Mouse (Mus musculus) bone marrow macrophage, adult 2 months (primary cell): ENCODE results near the gene Hivep2. TPM values are rescaled to one million over a fixed set of nuclear protein-coding genes. Genes with fewer than 3 reads are reported as not detected.

Experiments
- H3K27ac ChIP-seq: 2 replicates; pipeline ENCODE4 v1.5.1; 2012; ENCODE audit warnings: low read depth, low read length; ENCODE audit not compliant: insufficient read depth
- H3K4me1 ChIP-seq: 2 replicates; pipeline ENCODE4 v1.6.1; 2012; ENCODE audit warnings: low read length; ENCODE audit not compliant: control insufficient read depth, insufficient read depth
- H3K4me3 ChIP-seq: 2 replicates; pipeline ENCODE4 v1.5.1; 2012; ENCODE audit warnings: mild to moderate bottlenecking, low read length, moderate library complexity; ENCODE audit not compliant: insufficient read depth
- CTCF ChIP-seq: IDR thresholded peaks from 2 replicates; pipeline ENCODE4 v1.5.1; 2012; ENCODE audit warnings: low read depth, mild to moderate bottlenecking, low read length, moderate library complexity
- POLR2A ChIP-seq: IDR thresholded peaks from 2 replicates; pipeline ENCODE4 v1.6.1; 2012; ENCODE audit warnings: mild to moderate bottlenecking, low read depth, low read length, borderline replicate concordance
- polyA plus RNA-seq: library from polyadenylated mRNA; stranded (reverse); fragments of >200 nt; gene quantifications from 2 replicates; pipeline ENCODE4 v1.2.4, GENCODE M21; 2012; ENCODE audit not compliant: missing spikeins, insufficient read depth, insufficient read length

Gene Hivep2
- polyA plus RNA-seq, 1 experiment, result 1.6 TPM

- peaks cover 8% of the 10 kb centered on the region; the same call in 1 of the 2 replicates for H3K4me1 ChIP-seq
- no peak overlapping the region for H3K27ac ChIP-seq
- TF ChIP-seq CTCF (no peak), POLR2A (no peak)
- H3K4me3 ChIP-seq, result no peak overlapping the region
Observed at GRCm38 (mm10) chr10:14087316-14087715, 121.4 kb downstream of the Hivep2 start.

GRCm38 (mm10) chr10:14089488-14089887 is 123.6 kb downstream of the Hivep2 start:
- H3K4me1 ChIP-seq, result peaks cover 8% of the 10 kb centered on the region; the same call in 1 of the 2 replicates
- H3K4me3 ChIP-seq, result no peak overlapping the region
- TF ChIP-seq POLR2A (no peak), CTCF (no peak)
- no peak overlapping the region for H3K27ac ChIP-seq

- Histone ChIP-seq H3K27ac (no peak overlapping the region), H3K4me1 (no peaks in the 10 kb centered on the region), H3K4me3 (no peak overlapping the region)
- TF ChIP-seq POLR2A, result no peak
- no peak for TF ChIP-seq CTCF
Observed at GRCm38 (mm10) chr10:14094033-14094432, 128.2 kb downstream of the Hivep2 start.

- Histone ChIP-seq H3K4me3 (no peak overlapping the region), H3K4me1 (no peaks in the 10 kb centered on the region), H3K27ac (no peak overlapping the region)
- TF ChIP-seq CTCF, result no peak
Observed at GRCm38 (mm10) chr10:14096045-14096444, 130.2 kb downstream of the Hivep2 start.

GRCm38 (mm10) chr10:14099182-14099581 is 133.3 kb downstream of the Hivep2 start:
- Histone ChIP-seq H3K27ac (no peak overlapping the region), H3K4me1 (0 out of 2 replicates have a peak, but pooled peaks cover 2% of the 10 kb centered on the region), H3K4me3 (no peak overlapping the region)
- TF ChIP-seq CTCF (no peak), POLR2A (no peak)

- TF ChIP-seq CTCF (no peak), POLR2A (no peak)
- no peak overlapping the region for H3K27ac ChIP-seq
- H3K4me3 ChIP-seq, result no peak overlapping the region
- 0 out of 2 replicates have a peak, but pooled peaks cover 2% of the 10 kb centered on the region for H3K4me1 ChIP-seq
Observed at GRCm38 (mm10) chr10:14100041-14100440, 134.2 kb downstream of the Hivep2 start.

- Histone ChIP-seq H3K4me3 (no peak overlapping the region), H3K27ac (no peak overlapping the region)
Observed at GRCm38 (mm10) chr10:14100847-14101246, 135.0 kb downstream of the Hivep2 start.

GRCm38 (mm10) chr10:14101966-14102365 is 136.1 kb downstream of the Hivep2 start:
- TF ChIP-seq POLR2A (no peak), CTCF (no peak)
- H3K4me1 ChIP-seq, result 0 out of 2 replicates have a peak, but pooled peaks cover 2% of the 10 kb centered on the region
- no peak overlapping the region for H3K4me3 ChIP-seq

More at GRCm38 (mm10) chr10:14100847-14101246, 135.0 kb downstream of the Hivep2 start:
- 0 out of 2 replicates have a peak, but pooled peaks cover 2% of the 10 kb centered on the region for H3K4me1 ChIP-seq
- TF ChIP-seq CTCF, result no peak
- no peak for TF ChIP-seq POLR2A

GRCm38 (mm10) chr10:14107980-14108671 is 142.3 kb downstream of the Hivep2 start:
- TF ChIP-seq POLR2A, result no peak
- TF ChIP-seq CTCF, result no peak
- Histone ChIP-seq H3K4me1 (0 out of 2 replicates have a peak, but pooled peaks cover 1% of the 10 kb centered on the region), H3K27ac (no peak overlapping the region), H3K4me3 (no peak overlapping the region)

More at GRCm38 (mm10) chr10:14101966-14102365, 136.1 kb downstream of the Hivep2 start:
- H3K27ac ChIP-seq, result no peak overlapping the region

GRCm38 (mm10) chr10:14115846-14116245 is 150.0 kb downstream of the Hivep2 start:
- Histone ChIP-seq H3K4me1 (peaks cover 8% of the 10 kb centered on the region), H3K4me3 (no peak overlapping the region), H3K27ac (no peak overlapping the region)
- TF ChIP-seq POLR2A, result no peak
- TF ChIP-seq CTCF, result no peak
